Mouse (Mus musculus) E14TG2a.4 (cell line): ENCODE data around the gene 1700029I15Rik.

Source experiments
- CTCF ChIP-seq: conservative IDR thresholded peaks from 2 replicates; pipeline ENCODE4 v1.5.1; 2014; ENCODE audit warnings: low read length
- POU5F1 ChIP-seq: IDR thresholded peaks from 2 replicates; pipeline ENCODE4 v1.6.1; 2014; ENCODE audit warnings: low read length, borderline replicate concordance

DNA sequence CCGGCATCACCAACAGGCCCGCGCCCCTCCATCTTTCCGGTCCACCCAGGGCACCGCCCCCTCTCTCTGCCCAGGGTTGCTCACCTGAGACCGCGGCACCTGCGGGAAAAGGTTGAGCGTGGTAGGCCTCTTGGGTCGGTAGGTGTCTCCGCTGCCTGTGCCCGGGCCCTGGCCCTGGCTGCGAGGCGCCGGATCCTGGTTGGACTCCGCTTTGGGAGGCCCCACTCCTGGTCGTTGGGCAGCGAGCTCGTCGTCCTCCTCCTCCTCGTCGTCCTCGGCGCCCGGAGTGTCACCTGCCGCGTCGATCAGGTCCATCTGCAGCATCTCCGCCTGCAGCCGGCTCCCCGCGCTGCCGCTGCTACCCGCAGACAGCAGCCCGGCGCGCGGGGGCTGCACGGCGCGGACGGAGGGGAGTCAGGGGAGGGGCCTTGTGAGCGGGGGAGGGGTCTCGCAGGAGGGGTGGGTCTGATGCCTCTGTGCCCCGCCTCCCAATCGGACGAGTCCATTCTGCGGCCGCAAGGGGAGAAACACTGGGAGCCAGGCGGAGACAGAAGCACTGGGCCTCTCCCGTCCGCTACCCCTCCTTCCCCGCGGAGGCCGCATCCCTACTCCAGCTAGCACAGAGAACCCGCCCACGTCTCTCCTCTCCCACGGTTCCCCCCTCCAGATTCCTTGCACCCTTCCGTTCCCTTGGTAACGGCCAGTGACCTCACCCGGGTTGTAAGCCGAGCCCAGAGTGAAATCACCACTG, 6.7 kb downstream of the 1700029I15Rik start:
- TF ChIP-seq CTCF (no peak), POU5F1 (no peak)
